Mouse (Mus musculus) small intestine, adult 2 months (tissue): Measurements from ENCODE around the gene Exoc6b. TPM values are rescaled to one million over a fixed set of nuclear protein-coding genes. Genes with fewer than 3 reads are reported as not detected.
A peak's percentile ranks its signal among the peaks of the same experiment; 100 is the strongest.

ENCODE experiments used
- H3K27ac ChIP-seq: fragments of 200-500 bp; 2 replicates; pipeline ENCODE4 v1.5.1; 2012; ENCODE audit warnings: low read depth, low read length, control low read depth, inconsistent platforms; ENCODE audit not compliant: insufficient read depth
- H3K27me3 ChIP-seq: fragments of 200-500 bp; 2 replicates; pipeline ENCODE4 v1.6.1; 2012; ENCODE audit warnings: mild to moderate bottlenecking, moderate library complexity, low read length, inconsistent platforms; ENCODE audit not compliant: control insufficient read depth, insufficient read depth
- H3K36me3 ChIP-seq: fragments of 200-500 bp; 2 replicates; pipeline ENCODE4 v1.6.1; 2012; ENCODE audit warnings: mild to moderate bottlenecking, low read length, control low read depth, inconsistent platforms; ENCODE audit not compliant: control insufficient read depth, insufficient read depth
- H3K4me1 ChIP-seq: fragments of 200-500 bp; 2 replicates; pipeline ENCODE4 v1.6.1; 2012; ENCODE audit warnings: low read length, inconsistent platforms, mixed read lengths; ENCODE audit not compliant: control insufficient read depth, insufficient read depth, insufficient read length
- H3K4me3 ChIP-seq: fragments of 200-500 bp; 2 replicates; pipeline ENCODE4 v1.5.1; 2012; ENCODE audit warnings: low read depth, mild to moderate bottlenecking, control low read depth, inconsistent platforms, low read length, moderate library complexity
- CTCF ChIP-seq: fragments of 200-500 bp; IDR thresholded peaks from 2 replicates; pipeline ENCODE4 v1.5.1; 2012; ENCODE audit warnings: low read depth, mild to moderate bottlenecking, control low read depth, inconsistent platforms, low read length, moderate library complexity, mixed read lengths; ENCODE audit not compliant: insufficient replicate concordance, insufficient read length; ENCODE audit errors: extremely low read depth
- POLR2A ChIP-seq: fragments of 200-500 bp; IDR thresholded peaks from 2 replicates; pipeline ENCODE4 v1.6.1; 2012; ENCODE audit warnings: low read depth, mild to moderate bottlenecking, control low read depth, inconsistent platforms, low read length, moderate library complexity
- WGBS: fragments of 180-500 bp; shearing (Covaris S2); methylation state at CpG from one replicate; pipeline ENCODE4 v1.1.7; 2018; 5-methylcytosine and 5-hydroxymethylcytosine counted together
- polyA plus RNA-seq: library from polyadenylated mRNA; depleted of rRNA; stranded (reverse); fragments of >200 nt; gene quantifications from 2 replicates; pipeline ENCODE4 v1.2.3, GENCODE M21; 2012

Gene Exoc6b
- polyA plus RNA-seq, 1 experiment: 7.0 TPM

- no peaks in the 10 kb centered on the region for H3K4me1 ChIP-seq
- WGBS: 11% methylated on average over 2 of the region's 2 CpGs
- no peak for TF ChIP-seq POLR2A
- TF ChIP-seq CTCF: no peak
- no peaks in the 10 kb centered on the region for H3K36me3 ChIP-seq
- no peaks in the 10 kb centered on the region for H3K27me3 ChIP-seq
- no peak overlapping the region for H3K27ac ChIP-seq
- no peak overlapping the region for H3K4me3 ChIP-seq
Measured at GRCm38 (mm10) chr6:85074996-85075395, 5.7 kb upstream of the Exoc6b start.

DNA sequence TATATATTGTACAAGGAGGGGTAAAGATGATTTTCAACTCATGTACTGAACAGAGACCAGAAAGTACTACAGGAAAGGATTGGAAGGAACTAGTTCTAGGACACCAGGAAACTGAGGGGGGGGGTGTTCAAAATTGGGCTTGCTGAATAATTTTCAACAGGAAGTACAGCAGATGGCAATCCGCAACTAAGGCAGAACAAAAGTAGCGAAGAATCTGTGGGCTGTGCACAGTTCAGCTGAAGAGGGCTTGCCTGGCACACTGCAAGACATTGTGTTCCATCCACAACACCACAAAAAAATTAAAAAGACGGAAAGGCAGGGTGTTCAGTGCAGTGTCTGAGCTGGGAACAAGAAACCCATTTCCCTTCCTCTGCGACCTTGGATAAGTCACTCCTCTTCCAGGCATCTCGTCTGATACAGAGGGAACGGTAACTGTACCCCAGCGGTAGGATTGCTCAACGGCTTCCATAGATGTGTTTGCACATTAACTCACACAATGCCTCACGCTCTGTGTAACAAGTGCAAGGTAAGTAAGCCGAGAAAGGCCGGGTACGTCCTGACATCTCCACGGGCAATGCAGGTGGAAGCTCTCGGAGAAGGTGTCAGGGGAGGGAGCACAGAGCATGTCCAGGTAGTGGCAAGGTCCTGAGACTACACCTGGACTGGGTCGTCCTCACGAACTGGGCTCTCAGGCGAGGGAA lies 841 bp downstream of the Exoc6b start:
- Histone ChIP-seq H3K36me3 (no peaks in the 10 kb centered on the region), H3K27ac (peak overlapping the region; percentile 62), H3K4me3 (peak overlapping the region; percentile 96), H3K27me3 (no peaks in the 10 kb centered on the region), H3K4me1 (no peaks in the 10 kb centered on the region)
- 4% methylated on average over 17 of the region's 17 CpGs for WGBS
- no peak for TF ChIP-seq POLR2A
- TF ChIP-seq CTCF: no peak

DNA sequence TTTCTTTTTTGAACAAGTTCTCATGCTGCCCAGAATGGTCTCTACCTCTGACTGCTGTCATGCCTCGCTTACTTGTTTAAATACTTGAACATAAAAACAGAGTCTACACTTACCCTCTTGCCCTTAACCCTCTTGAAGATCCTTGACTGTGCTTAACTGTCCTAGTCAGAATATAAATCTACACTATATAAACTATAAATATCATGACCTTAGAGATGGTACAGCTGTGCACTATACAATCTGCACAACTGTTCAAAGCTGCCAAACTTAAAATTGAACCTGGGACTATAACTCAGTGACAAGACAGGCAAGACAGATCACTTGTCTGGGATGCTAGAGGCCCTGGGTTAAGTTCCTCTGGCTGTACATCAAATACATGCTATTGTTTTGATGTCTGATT lies 11.7 kb downstream of the Exoc6b start:
- Histone ChIP-seq H3K27me3 (no peaks in the 10 kb centered on the region), H3K36me3 (no peaks in the 10 kb centered on the region), H3K4me1 (no peaks in the 10 kb centered on the region), H3K27ac (no peak overlapping the region), H3K4me3 (no peak overlapping the region)
- 87% methylated on average over 1 of the region's 1 CpGs for WGBS
- no peak for TF ChIP-seq CTCF
- TF ChIP-seq POLR2A: no peak

GRCm38 (mm10) chr6:85051109-85051508 lies 18.2 kb downstream of the Exoc6b start:
- Histone ChIP-seq H3K4me3 (no peak overlapping the region), H3K36me3 (no peaks in the 10 kb centered on the region), H3K27me3 (no peaks in the 10 kb centered on the region), H3K4me1 (no peaks in the 10 kb centered on the region), H3K27ac (no peak overlapping the region)
- TF ChIP-seq CTCF (no peak), POLR2A (no peak)
- 83% methylated on average over 4 of the region's 4 CpGs for WGBS

DNA sequence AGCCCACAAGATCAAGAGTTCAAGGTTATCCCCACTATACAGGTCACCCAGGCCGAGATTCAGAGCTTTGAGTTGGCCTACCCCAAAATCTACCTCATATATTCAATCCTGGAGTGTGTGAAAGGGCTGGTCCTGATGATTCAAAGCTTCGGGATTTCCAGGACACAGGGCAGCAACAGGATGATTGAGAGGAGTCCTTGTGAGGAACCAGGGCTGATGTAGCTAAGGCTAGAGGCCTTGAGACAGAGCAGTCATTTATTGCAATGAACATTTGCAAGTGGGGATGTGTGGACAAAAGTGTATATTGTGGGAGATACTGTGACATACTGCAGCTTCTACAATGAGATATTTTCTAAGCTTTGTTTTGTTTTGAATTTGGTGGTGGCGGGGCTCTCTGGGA lies 22.8 kb downstream of the Exoc6b start:
- no peak overlapping the region for H3K27ac ChIP-seq
- TF ChIP-seq CTCF: no peak
- TF ChIP-seq POLR2A: no peak
- 86% methylated on average over 3 of the region's 3 CpGs for WGBS
- no peaks in the 10 kb centered on the region for H3K4me1 ChIP-seq
- H3K36me3 ChIP-seq: no peaks in the 10 kb centered on the region
- H3K4me3 ChIP-seq: no peak overlapping the region
- no peaks in the 10 kb centered on the region for H3K27me3 ChIP-seq

GRCm38 (mm10) chr6:85044621-85045152 lies 24.6 kb downstream of the Exoc6b start:
- H3K27me3 ChIP-seq: no peaks in the 10 kb centered on the region
- no peaks in the 10 kb centered on the region for H3K36me3 ChIP-seq
- no peaks in the 10 kb centered on the region for H3K4me1 ChIP-seq
- 88% methylated on average over 4 of the region's 4 CpGs for WGBS
- no peak for TF ChIP-seq CTCF
- no peak for TF ChIP-seq POLR2A
- H3K4me3 ChIP-seq: no peak overlapping the region
- H3K27ac ChIP-seq: no peak overlapping the region

- no peaks in the 10 kb centered on the region for H3K27me3 ChIP-seq
- H3K27ac ChIP-seq: no peak overlapping the region
- TF ChIP-seq CTCF (peak; percentile 85; the same call in 1 of the 2 replicates), POLR2A (no peak)
- H3K36me3 ChIP-seq: no peaks in the 10 kb centered on the region
- H3K4me1 ChIP-seq: peaks cover 5% of the 10 kb centered on the region; the same call in 1 of the 2 replicates
- WGBS: 5% methylated on average over 6 of the region's 6 CpGs
- H3K4me3 ChIP-seq: no peak overlapping the region
Measured at GRCm38 (mm10) chr6:85037677-85038076, 31.6 kb downstream of the Exoc6b start.

DNA sequence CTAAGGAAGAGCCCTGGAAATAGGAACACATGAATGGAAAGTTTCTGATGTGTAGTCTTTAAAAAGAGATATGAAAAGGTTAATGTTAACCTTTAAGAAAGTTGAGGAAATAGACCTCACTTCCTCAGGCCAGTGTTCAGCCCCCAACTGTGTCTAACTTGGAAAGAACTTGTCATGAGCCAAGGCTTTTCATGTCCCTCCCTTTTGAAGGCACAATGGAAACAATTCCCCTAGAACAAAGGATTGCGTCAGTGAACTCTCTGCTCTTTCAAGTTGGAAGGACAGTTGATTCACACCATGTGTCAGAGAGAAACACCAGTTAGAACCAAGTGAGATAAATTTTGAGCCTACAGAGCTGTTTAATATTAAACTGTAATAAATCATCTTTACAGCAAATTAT lies 39.6 kb downstream of the Exoc6b start:
- Histone ChIP-seq H3K27ac (no peak overlapping the region), H3K4me3 (no peak overlapping the region), H3K27me3 (no peaks in the 10 kb centered on the region), H3K36me3 (no peaks in the 10 kb centered on the region), H3K4me1 (no peaks in the 10 kb centered on the region)
- no peak for TF ChIP-seq CTCF
- TF ChIP-seq POLR2A: no peak
- 95% methylated on average over 1 of the region's 1 CpGs for WGBS
